Mouse (Mus musculus) kidney, adult 2 months (tissue): ENCODE measurements around the gene Patl2. TPM values are rescaled to one million over a fixed set of nuclear protein-coding genes. Genes with fewer than 3 reads are reported as not detected.

Experiments used
- DNase-seq: peaks from one replicate; pipeline ENCODE4 v3.0.0; 2021
- H3K27ac ChIP-seq: fragments of 200-500 bp; 2 replicates; pipeline ENCODE4 v1.5.1; 2012; ENCODE audit warnings: low read depth, low read length, control low read depth, inconsistent platforms; ENCODE audit not compliant: insufficient read depth
- H3K27me3 ChIP-seq: fragments of 200-500 bp; replicated peaks from 2 replicates; pipeline ENCODE4 v1.6.1; 2012; ENCODE audit warnings: mild to moderate bottlenecking, moderate library complexity, low read length, inconsistent platforms; ENCODE audit not compliant: control insufficient read depth, insufficient read depth
- H3K36me3 ChIP-seq: fragments of 200-500 bp; 2 replicates; pipeline ENCODE4 v1.6.1; 2012; ENCODE audit warnings: mild to moderate bottlenecking, moderate library complexity, low read length, inconsistent platforms; ENCODE audit not compliant: control insufficient read depth, insufficient read depth
- H3K4me1 ChIP-seq: fragments of 200-500 bp; 2 replicates; pipeline ENCODE4 v1.6.1; 2011; ENCODE audit warnings: low read length; ENCODE audit not compliant: control insufficient read depth, insufficient read depth
- H3K4me3 ChIP-seq: fragments of 200-500 bp; 2 replicates; pipeline ENCODE4 v1.5.1; 2011; ENCODE audit warnings: mild to moderate bottlenecking, low read depth, low read length, control low read depth; ENCODE audit not compliant: insufficient read depth
- CTCF ChIP-seq: fragments of 200-500 bp; conservative IDR thresholded peaks from 2 replicates; pipeline ENCODE4 v1.5.1; 2011; ENCODE audit warnings: low read depth, mild to moderate bottlenecking, control low read depth, low read length, moderate library complexity, mixed read lengths; ENCODE audit not compliant: insufficient read depth, insufficient read length
- POLR2A ChIP-seq: fragments of 200-500 bp; IDR thresholded peaks from one replicate; pipeline ENCODE4 v1.6.1; 2011; ENCODE audit warnings: low read depth, low read length, control low read depth
- WGBS: fragments of 180-500 bp; shearing (Covaris S2); methylation state at CpG from one replicate; pipeline ENCODE4 v1.1.7; 2018; 5-methylcytosine and 5-hydroxymethylcytosine counted together
- polyA plus RNA-seq: library from polyadenylated mRNA; depleted of rRNA; stranded (reverse); fragments of >200 nt; gene quantifications from 2 replicates; pipeline ENCODE4 v1.2.3, GENCODE M21; 2012

Patl2 gene
- polyA plus RNA-seq, 1 experiment, result not detected

GRCm38 (mm10) chr2:122127635-122128034 lies 58.4 kb downstream of the Patl2 start:
- Histone ChIP-seq H3K36me3 (no peaks in the 10 kb centered on the region), H3K4me1 (no peaks in the 10 kb centered on the region), H3K27me3 (no peaks in the 10 kb centered on the region), H3K4me3 (no peak overlapping the region), H3K27ac (no peak overlapping the region)
- WGBS, result 95% methylated on average over 4 of the region's 4 CpGs
- no peak for DNase-seq
- TF ChIP-seq POLR2A (no peak), CTCF (no peak)

GRCm38 (mm10) chr2:122126765-122127347 lies 59.1 kb downstream of the Patl2 start:
- no peak for DNase-seq
- no peaks in the 10 kb centered on the region for H3K4me1 ChIP-seq
- H3K27me3 ChIP-seq, result no peaks in the 10 kb centered on the region
- 45% methylated on average over 5 of the region's 5 CpGs for WGBS
- no peak overlapping the region for H3K4me3 ChIP-seq
- H3K27ac ChIP-seq, result peak overlapping the region; percentile 15; the same call in 1 of the 2 replicates
- H3K36me3 ChIP-seq, result no peaks in the 10 kb centered on the region
- TF ChIP-seq POLR2A, result no peak
- TF ChIP-seq CTCF, result no peak

GRCm38 (mm10) chr2:122125680-122126572 lies 60.1 kb downstream of the Patl2 start:
- Histone ChIP-seq H3K36me3 (no peaks in the 10 kb centered on the region), H3K4me1 (no peaks in the 10 kb centered on the region), H3K27me3 (no peaks in the 10 kb centered on the region), H3K4me3 (no peak overlapping the region), H3K27ac (no peak overlapping the region)
- DNase-seq, result no peak
- 69% methylated on average over 12 of the region's 12 CpGs for WGBS
- TF ChIP-seq CTCF (no peak), POLR2A (no peak)

DNA sequence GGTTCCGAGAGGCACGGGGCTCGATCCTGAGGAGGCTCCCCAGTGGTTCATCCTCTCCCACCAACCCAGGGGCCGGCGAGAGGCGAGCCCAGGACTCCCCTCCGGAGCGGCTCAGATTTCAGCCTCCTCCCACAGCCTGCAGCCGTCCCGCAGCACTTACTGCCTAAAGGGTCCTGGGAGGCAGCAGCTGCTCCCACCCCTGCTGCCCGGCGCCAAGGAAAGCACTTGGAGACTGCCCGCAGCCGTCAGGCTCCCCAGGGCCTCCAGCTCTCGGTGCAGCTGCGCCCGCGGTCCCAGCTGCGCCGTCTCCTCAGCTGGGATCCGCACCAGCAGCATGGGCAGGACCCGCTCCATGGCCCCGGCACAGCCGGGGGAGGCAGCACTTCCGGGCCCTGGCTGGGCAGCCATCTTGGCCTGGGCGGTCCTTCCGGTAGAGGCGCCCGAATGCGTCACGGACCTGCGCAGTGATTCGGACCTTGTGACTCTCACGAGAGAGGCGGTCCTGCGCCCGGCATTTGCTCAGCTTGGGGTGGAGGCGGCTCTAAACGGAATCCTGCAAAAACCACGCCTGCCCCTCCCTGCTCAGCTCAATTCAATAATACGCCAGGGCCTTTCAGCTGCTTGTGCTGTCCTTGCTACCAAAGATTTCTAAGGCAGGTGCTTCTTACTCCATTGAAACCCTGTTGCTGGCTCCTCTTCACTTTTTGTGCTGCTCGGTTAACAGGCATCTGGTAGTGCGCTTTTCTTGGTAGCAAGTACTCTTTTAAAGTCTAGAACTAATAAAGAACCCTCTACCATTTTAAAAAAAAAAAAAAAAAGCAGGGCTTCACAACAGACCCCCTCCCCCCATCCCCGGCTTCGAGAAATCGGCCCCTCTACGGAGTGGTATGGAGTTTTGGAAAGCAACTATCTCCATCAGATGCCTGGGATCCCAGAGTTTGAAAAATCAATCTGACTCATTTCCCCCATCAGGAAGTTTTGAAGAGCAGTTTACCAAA lies 67.7 kb downstream of the Patl2 start, which contains the start of gene Spg11:
Gene Spg11 (minus strand): TSS at position 426 of the 998 bp plus-strand sequence.
- Histone ChIP-seq H3K4me3 (peak within 1 kb of the TSS; percentile 85), H3K36me3 (peaks cover 2% of the 10 kb centered on the region; the same call in 1 of the 2 replicates), H3K27ac (peak within 1 kb of the TSS; percentile 90), H3K4me1 (peaks cover 3% of the 10 kb centered on the region; the same call in 1 of the 2 replicates), H3K27me3 (no peaks in the 10 kb centered on the region)
- peak; percentile 99 for DNase-seq
- WGBS, result under 1% methylated on average over 47 of the region's 47 CpGs
- TF ChIP-seq CTCF (no peak), POLR2A (peak; percentile 95)

GRCm38 (mm10) chr2:122116888-122117287 lies 69.1 kb downstream of the Patl2 start:
- 89% methylated on average over 2 of the region's 2 CpGs for WGBS
- H3K4me1 ChIP-seq, result peaks cover 3% of the 10 kb centered on the region; the same call in 1 of the 2 replicates
- no peaks in the 10 kb centered on the region for H3K27me3 ChIP-seq
- H3K27ac ChIP-seq, result no peak overlapping the region
- no peak overlapping the region for H3K4me3 ChIP-seq
- DNase-seq, result no peak
- TF ChIP-seq POLR2A, result no peak
- no peak for TF ChIP-seq CTCF
- peaks cover 2% of the 10 kb centered on the region; the same call in 1 of the 2 replicates for H3K36me3 ChIP-seq

DNA sequence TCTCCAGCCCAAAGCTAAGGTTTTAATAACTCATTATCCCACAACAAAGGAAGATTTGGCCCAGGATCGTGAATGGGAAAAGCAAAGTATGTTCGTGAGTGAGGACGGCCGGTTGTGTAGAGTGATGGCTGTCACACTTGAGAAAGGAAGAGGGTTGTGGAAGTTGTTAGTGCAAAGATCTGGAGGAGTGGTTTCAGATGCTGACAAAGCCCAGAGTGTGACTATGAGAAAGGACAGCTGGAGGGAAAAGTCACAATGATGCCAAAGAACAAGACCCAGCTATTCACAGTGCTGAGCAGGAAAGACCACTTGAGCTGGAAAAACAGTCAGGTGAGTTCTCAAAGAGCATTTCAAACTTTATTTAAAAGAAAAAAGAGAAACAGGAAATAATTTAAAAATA lies 76.3 kb downstream of the Patl2 start:
- no peak overlapping the region for H3K4me3 ChIP-seq
- 83% methylated on average over 4 of the region's 4 CpGs for WGBS
- H3K27ac ChIP-seq, result no peak overlapping the region
- H3K4me1 ChIP-seq, result no peaks in the 10 kb centered on the region
- H3K27me3 ChIP-seq, result no peaks in the 10 kb centered on the region
- TF ChIP-seq POLR2A, result no peak
- TF ChIP-seq CTCF, result no peak
- H3K36me3 ChIP-seq, result peaks cover 2% of the 10 kb centered on the region; the same call in 1 of the 2 replicates
- DNase-seq, result no peak
